Mouse (Mus musculus) lung, postnatal 10 days (tissue): ENCODE measurements around the gene Pdcd1lg2.
"Not testable (repeated sequence)": the region's sequence is repeated elsewhere in the genome, so short reads cannot be mapped to it uniquely, and the experiment has no call there.

Experiments
- DNase-seq: peaks from one replicate; pipeline ENCODE4 v3.0.0; 2021

The Pdcd1lg2 gene

DNA sequence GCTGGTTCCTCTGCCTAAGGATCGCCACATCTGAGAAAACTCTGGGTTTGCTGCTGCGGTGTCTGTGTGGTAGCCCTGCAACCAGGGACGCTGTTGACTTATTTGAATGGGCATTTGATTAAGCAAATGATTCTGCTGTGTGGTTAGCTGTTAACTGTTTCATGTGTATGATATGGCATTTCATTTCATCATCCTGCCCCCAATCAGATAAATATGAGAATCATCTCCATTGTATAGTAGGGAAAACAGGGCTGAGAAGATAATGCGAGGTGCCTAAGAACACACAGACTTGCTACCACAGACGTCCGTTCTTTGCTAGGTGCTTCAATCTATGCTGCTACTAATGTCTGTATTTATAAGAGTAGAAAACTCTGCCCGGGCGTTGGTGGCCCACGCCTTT lies 26.3 kb upstream of the Pdcd1lg2 start:
- no peak for DNase-seq

DNA sequence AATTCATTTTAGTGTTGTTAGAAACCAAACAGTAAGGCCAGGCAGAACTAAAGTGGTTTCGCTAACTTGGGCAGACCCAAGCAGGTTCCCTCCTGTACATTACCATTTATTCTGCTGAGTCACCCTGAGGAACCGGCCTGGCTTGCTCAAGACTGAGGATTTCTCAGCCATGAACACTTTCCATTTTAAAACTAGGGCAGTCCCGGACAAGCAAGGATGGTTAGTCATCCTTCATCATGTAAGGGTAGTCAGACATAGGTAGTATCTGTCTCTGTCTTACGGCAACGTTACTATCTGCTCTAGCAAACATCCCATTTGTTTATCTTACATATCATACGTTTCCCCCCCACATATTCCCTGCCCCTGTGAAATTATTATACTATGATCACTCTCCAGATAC lies 25.7 kb upstream of the Pdcd1lg2 start:
- no peak for DNase-seq

DNA sequence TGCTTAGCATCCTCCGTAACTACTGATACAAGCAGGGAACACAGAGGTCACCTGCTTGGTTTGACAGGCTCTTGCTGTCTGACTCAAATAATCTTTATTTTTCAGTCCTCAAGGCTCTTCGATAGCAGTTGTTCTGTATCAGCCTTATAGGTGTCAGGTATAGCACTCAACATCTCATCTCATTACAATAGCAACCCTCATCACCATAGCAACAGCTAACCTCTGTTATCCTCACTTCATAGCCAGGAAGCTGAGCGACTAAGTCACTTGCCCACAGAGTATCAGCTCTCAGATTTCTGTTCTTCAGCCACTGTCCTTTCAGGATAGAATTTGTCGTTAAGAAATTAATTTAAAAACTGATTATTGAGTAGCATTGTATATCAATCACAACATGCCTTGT lies 24.9 kb upstream of the Pdcd1lg2 start:
- no peak for DNase-seq

DNA sequence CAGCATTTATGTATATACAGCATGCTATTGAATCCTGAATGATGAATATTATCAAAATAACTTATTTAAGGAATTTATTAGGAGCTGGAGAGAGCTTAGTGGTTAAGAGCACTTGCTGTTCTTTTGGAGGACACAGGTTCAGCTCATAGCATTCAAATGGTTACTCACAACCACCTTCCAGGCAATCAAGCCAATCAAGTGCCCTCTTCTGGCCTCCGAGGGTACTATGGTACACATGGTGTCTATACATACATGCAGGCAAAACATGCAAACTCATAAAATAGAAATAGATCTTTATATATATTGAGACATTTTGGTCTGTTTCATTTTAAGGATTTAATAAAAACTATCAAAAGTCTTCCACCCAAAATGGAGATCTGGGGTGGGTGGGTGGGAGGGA lies 21.9 kb upstream of the Pdcd1lg2 start:
- no peak for DNase-seq

DNA sequence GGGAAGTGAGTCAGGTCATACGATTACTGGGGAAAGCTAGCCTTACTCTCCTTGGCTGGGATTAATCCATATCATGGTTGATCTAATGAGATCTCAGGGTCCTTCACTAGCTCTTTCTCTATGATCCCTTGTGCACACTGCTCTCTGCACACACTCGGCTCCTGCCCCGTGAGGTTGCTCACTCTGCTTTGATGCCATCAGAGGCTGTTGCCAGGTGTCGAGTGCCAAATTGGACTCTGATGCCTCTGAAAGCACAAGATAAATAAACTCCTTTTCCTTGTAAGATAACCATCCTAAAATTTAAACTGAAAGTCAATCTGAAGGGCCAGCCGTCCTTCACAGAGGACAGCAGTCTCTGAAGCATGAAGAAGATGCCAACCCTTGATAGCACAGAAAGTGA lies 20.2 kb upstream of the Pdcd1lg2 start:
- no peak for DNase-seq

DNA sequence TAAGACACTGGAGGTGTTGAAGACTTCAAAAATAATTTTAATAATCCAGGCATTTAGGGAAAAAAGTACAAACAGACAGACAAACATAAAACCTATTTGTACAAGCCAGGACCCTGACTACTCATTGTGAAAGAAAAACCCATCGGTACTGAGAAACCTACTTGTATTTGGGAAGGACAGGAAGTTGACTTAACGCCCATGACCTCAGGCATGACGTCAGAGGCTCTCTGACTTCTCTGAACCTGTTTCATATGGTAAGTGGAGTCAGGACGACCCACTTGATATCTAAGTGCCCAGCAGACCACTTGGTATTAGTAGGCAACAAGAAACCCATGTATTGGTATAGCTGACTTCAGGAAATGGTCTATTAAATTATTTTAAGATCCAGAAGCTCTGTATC lies 19.4 kb upstream of the Pdcd1lg2 start:
- no peak for DNase-seq

DNA sequence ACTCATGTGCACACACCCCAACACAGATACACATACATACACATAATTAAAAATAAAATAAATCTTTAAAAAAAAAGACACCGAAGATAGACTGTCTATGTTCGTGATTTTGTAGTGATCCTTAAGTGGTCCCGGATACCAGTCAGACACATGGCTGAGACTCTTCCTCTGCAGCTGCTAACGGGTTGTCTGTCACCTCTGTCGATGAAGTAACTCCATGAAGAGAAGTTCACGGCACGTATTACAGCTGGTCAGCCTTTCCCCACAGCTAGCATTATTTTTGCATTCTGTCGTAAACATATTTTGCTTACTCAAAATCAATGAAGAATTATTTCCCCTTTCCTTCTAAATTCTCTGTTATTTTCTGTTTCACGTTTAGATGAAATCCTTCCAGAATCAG lies 17.4 kb upstream of the Pdcd1lg2 start:
- no peak for DNase-seq

DNA sequence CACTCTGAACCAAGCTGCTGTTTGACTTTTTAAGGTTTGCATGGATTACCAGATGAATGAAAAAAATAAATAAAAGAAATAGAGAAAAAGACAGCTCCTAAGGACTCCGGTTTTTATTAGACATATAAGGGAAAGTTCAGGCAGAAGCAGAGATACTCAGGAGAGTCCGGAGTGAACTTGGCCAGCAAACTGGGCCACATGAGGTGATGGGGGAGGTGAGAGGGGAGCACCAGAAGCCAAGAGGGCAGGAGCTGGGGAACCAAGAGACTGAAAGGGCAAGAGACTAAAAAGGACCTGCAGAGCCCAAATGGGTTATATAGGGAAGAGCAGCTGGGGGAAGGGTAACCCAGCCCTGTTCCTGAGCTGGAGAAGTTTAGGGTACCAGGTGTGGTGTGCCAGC lies 16.0 kb upstream of the Pdcd1lg2 start:
- DNase-seq: no peak

DNA sequence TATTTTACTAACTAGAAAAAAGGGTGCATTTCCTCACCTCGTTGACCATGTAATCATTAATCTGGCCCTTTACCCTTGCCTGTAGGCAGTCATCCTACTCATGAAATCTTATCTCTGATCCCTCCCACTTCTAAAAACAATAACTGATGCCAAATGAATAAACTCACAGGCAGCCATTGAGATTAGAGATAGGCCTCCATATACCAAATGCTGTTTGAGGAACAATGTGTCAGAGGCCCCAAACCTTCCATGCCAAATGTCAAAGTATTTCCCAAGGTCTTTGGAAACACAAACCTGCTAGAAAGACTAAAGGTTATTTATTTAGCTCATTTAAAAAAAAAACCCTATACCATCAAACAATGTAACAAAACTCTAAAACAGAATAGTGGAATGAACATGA lies 14.4 kb upstream of the Pdcd1lg2 start:
- no peak for DNase-seq

DNA sequence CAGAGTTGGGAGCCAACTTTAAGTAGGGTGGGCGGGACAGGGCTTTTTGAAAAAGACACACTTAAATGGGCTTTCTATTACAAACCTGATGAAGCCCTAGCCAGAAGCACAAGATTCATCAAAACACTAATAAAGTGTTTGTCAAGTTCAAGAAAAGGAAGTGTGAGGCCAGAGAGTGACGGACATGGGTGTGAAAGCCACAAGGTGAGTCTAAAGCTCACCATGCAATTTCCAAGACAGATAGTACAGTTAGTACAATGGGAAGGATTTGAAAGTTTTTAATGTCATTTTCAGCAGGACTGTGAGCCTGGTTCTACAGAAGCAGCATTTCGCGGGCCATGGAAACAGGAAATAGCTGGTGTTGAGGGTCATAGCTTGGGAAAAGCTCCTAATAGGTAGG lies 10.9 kb upstream of the Pdcd1lg2 start:
- DNase-seq: no peak

DNA sequence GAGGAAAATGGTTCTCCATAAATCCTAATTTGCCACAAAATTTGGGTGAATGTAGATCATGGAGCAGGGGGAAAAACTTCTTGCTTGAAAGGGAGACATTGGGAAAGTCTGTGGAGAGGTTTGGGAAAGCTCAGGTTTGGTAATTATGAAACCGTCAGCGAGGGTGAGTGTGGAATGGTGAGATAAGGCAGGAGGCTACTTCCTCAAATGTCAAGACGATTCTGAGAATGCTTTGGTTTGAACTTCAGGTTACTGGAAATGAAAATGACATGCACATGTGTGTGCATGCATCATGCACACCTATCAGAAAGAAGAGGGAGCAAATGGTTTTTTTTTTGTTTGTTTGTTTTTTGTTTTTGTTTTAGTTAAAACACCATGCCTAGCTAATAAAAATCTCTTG lies 10.3 kb upstream of the Pdcd1lg2 start:
- DNase-seq: no peak

DNA sequence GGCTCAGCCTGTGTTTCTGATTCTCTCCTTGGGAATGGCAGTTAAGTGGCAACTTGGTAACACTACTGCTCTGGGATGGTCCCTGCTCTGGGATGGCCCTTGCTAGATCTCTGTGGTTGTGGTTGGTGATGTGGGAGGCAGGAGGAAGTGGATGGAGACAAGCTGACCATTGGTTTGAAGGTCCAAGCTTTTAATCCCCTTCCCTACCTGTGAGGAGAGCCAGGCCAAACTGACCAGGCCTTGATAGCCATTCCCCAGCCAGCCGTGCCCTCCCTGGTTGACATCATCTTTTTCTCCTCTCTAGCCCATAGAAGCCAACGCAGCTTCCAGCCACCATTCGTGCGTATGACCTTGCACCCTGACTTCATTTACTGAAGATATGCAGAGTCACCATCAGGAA lies 8.1 kb upstream of the Pdcd1lg2 start:
- no peak for DNase-seq

DNA sequence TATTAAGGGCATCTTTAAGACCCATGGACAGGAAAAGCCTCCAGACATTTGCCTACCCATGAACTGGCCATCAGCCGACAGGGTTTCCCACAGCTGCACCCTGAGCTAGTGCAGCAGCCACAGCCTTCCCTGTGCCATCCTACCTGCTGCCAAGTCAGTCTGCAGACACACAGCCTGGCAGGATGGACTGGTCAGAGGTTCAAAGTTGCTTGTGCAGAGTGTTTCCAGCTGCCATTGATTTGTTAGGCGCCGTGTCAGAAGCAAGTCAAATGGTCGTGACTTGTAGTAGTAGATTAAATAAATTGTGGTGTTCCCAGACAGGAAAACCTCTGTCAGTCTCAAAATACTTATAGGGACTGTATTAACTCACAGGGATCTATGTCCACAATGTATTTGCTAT lies 7.5 kb upstream of the Pdcd1lg2 start:
- DNase-seq: no peak

DNA sequence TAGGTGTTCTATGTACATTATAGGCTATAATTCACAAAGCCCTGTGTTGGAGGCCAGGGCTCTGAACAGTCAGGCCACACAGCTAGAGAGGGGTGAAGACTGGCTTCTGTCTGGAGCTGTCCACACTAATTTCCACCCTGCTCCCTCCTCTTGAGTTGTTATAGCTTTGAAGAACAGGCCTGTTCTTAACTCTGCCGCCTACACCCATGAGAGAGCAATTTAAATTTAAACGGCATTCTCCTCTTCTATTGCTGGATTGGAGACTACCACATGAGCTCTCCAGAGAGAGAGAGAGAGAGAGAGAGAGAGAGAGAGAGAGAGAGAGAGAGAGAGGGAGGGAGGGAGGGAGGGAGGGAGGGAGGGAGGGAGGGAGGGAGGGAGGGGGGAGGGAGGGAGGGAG lies 5.3 kb upstream of the Pdcd1lg2 start:
- no peak for DNase-seq

DNA sequence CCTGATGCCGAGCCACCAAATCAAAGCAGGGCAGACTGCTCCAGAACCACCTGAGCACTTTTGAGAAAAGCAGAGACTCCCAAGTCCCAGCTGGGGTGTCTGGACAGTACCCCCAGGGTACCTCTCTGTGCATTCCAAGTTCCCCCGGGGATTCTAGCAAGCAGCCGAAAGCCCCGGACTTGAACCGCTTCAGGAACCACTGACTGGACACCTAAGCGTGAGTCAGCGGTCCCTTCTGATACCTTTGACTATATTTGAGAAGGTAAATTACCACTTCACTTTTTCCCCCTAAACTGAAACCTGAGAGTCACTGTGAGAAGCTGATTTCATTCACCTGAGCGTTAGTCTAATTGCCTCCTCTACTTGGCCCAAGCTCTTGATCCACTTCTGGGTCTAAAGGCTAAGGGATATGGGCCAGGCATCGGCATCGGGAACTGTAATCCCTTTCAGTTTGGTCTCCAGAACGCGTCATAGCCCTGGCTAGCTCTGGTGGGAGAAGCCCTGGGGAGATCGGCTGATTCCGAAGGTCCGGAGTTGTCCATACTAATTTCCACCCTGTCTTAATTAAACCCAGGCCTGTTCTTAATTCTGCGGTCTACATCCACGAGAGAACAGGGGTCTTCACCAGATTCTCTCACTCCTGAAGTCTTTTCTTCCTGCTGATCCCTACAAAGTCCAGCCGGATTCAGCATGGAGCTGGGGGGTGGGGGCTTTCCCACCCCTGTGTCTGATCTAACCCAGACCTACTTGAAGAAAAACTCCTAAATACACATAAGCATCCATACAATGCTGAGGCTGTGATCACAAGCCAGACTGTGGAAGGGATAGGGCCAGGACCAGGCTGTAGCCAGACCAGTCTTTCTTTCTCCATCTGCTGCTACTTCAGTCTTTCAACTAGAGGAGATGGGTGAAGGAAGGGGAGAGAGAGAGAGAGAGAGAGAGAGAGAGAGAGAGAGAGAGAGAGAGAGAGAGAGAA lies 4.4 kb upstream of the Pdcd1lg2 start:
- no peak for DNase-seq

DNA sequence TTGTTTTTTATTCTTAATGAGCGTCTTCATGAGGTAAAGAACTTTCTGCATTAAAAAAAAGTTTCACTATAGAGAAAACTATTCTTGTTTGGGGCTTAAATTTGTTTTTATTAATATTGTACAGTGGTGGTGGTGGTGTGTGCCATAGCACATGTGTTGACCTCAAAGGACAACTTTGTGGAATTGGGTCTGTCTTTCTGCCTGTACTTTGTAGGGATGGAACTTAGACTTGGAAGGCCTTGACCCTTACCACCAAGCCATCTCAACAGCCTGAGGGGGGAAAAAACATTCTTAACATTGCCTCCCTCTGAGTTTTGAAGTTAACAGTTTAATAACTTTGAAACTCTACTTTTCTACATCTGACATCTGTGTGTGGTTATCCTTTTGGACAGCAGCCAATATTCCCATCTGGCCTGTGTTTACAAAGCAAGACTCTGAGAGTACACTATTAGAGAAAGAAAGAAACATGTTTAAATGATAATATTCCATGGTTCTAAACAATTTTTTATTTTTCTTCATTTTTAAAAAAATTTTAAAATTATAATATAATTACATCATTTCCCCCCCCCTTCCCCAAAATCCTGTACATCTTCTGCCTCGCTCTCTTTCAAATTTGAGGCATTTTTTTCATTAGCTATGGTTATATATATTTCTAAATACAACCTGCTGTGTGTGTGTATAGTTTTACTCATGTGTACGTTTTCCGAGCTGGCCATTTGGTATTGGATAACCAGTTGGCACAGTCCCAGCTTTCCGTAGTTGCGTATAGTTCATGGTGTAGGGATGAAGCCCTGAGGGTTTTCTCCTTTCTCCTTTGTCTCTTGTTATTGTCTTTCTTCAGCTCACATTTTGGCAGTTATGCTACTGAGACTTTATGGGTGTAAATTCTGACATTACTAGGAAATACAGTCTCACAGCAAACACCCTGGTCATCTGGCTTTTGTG lies 2.0 kb downstream of the Pdcd1lg2 start:
- DNase-seq: peak; percentile 68

DNA sequence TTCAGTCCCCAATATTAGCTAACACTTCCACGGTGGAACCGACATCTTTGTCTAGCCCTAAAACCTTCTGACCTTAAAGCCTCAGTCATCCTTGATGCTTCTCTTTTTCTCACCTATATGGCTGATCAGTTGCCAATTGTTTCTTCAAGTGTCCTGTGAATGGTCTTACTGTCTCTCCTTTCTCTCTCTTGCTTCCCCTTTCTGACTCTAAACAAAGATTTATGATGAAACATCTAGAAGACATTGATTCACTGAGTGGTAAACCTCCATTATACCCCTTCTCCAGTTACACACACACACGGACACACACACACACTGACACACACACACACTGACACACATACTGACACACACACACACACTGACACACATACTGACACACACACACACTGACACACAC lies 3.8 kb downstream of the Pdcd1lg2 start:
- DNase-seq: no peak

DNA sequence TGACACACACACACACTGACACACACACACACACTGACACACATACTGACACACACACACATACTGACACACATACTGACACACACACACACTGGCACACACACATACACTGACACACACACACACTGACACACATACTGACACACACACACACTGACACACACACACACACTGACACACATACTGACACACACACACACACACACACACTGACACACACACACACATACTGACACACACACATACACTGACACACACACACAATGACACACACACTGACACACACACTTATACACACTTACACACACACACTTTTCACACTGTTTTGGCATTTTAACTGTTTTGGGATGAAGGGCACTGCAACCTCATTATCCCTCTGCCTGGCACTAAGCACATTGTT lies 4.2 kb downstream of the Pdcd1lg2 start:
- DNase-seq: not testable (repeated sequence)

DNA sequence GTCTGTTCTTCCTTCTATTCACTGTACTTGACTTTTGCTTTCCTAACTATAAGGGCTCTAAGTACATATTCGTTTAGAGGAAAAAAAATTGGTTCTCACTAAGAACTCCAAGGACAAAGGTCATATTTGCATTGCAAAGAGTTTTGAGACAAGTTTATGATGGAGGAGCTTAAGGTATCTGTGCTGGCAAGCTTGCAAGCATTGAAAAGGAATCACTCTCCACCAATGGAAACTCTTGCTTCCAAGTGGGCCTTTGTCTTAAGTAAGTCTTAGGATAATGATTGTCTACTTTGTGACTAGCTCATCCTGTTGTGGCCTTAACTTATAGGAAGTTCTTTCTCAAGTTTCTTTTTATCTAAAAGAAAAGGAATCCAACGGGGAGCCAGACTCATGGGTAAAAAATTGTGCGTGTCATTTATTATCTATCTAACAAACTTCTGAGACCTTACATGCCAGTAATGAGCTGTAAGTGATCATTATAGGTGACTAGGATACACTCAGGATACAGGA lies 5.7 kb downstream of the Pdcd1lg2 start:
- DNase-seq: no peak

DNA sequence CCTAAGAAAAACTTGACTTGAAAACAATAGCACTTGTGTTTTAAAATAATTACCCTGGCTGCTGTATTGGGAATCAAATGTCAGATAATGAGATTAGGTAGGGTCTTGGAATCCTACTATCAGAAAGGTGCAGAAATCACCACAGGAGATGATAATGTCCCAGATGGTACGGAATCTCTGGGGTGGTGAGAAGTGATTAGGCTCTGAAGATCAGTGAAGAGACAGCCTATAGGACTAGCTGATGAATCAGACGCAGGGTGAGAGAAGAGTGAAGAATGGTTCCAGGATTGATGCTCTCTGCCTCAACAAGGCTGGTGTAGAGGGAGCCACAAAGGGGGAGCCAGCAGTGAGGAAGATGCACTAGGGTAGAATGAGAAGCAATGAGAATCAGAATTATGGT lies 6.5 kb downstream of the Pdcd1lg2 start:
- DNase-seq: no peak

DNA sequence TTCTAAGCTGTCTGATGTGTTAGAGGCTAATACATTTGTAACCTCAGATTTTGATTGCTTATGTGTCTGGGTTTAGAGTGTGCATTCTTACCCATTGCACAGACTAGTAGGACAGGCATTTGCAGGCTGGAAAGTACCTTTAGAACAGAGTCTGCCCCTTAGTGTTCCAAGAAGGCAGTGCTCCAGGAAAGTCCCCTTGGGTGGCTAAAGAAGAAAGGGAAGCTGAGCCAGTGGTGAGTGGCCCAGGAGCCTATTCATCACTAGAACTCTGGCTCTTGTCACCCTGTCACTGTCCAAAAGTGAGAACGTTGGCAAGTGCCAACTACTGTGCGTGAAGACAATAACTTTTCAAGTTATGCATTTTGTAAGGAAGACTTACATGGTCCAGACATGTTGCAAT lies 7.2 kb downstream of the Pdcd1lg2 start:
- DNase-seq: peak; percentile 6

DNA sequence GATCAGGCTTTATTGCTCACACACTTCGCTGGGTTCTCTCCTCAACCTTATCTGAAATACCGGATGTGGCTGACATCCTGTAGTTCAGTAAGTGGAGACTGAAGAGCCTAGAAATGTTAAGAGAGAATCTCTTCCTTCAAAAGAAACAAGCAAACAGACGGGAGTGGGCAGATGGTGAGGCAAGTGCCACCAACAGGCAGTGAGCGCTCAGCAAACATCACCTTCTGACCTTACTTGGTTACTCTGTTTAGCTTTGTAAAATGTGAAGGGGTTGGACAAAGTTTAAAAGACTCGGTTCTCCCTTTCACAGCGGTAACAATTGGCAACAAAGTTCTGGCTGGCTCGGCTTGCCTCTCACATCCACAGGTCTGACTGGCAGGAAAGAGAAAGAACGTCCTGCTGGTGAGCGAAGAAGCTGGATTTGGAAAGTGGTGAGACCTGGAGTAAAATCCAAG lies 8.0 kb downstream of the Pdcd1lg2 start:
- DNase-seq: peak; percentile 44

DNA sequence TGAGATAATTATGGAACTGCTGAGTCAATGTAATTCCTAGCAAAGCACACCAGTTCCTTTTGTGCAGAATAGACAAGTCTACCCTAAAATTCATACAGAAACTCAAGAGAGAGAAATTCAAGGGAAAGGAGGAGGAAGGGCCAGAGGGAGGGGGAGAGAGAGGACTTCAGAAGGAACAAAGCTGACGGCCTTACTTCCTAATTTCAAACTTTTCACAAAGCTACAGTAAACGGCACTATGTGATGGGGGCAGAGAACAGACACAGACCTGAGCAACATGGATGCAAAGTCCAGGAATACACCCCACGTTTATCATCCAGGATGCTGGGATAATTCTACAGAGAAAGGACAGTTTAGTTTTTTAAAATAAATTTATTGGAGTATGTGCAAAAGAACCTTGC lies 8.8 kb downstream of the Pdcd1lg2 start:
- no peak for DNase-seq

DNA sequence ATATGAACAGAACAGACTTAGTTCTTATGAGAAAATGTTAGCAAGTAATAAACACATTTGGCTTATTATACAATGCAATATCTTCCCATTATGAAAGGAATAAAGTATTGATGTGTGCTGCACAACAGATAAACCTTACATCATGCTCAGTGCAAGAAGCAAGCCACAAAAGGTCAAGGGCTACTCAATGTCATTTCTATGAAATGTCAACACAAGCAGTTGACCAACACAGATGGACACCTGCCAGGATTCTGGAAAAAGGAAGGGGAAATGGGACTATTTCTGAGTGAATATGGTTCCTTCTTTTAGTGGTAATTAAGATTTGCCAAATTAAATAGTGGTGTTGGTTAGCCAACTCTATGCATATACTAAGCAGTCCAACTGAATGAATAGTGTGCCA lies 9.2 kb downstream of the Pdcd1lg2 start:
- peak; percentile 35 for DNase-seq
